Mouse (Mus musculus) E14TG2a.4 (cell line): Measurements from ENCODE around the gene Morn3.

Experiments used
- CTCF ChIP-seq: conservative IDR thresholded peaks from 2 replicates; pipeline ENCODE4 v1.5.1; 2014; ENCODE audit warnings: low read length
- NANOG ChIP-seq: IDR thresholded peaks from 2 replicates; pipeline ENCODE4 v1.6.1; 2014; ENCODE audit warnings: borderline replicate concordance, low read length, mixed read lengths
- POU5F1 ChIP-seq: IDR thresholded peaks from 2 replicates; pipeline ENCODE4 v1.6.1; 2014; ENCODE audit warnings: low read length, borderline replicate concordance

DNA sequence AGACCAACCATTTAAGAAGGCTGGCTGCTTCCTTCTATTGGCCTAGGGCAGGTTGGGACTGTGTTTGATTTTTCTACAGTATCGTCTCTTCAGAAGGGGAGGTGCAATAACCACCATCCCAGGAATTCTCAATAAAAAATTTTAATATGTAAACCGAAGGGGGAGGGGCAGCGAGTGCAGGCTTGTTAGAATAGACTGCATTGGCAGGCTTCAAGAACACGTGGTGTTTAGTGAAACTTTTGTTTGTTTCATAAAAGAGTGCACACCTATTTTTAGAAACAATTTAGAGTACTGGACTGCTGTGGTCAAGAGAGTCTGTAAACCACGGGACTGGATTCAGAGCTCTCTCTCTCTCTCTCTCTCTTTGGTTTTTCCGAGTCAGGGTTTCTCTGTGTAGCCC is 23.8 kb downstream of the Morn3 start:
- TF ChIP-seq CTCF (no peak), POU5F1 (no peak), NANOG (no peak)
